Mouse (Mus musculus) embryonic facial prominence, embryonic 15.5 days (tissue): ENCODE measurements around the gene Ccnd1. TPM values are rescaled to one million over a fixed set of nuclear protein-coding genes. Genes with fewer than 3 reads are reported as not detected.

Experiments
- ATAC-seq: fragments of 200-750 bp; cut with Nextera tagmentation; 2 replicates; pipeline ENCODE4 v1.8.0; 2017; ENCODE audit warnings: low read depth, moderate TSS enrichment; ENCODE audit not compliant: insufficient number of reproducible peaks, low FRiP score, low TSS enrichment
- H3K27ac ChIP-seq: fragments of 300-500 bp; sonication (generic); replicated peaks from 2 replicates; pipeline ENCODE4 v1.5.1; 2015; ENCODE audit warnings: mild to moderate bottlenecking, inconsistent platforms
- H3K27me3 ChIP-seq: fragments of 300-500 bp; sonication (generic); 2 replicates; pipeline ENCODE4 v1.6.1; 2015; ENCODE audit warnings: inconsistent platforms
- H3K36me3 ChIP-seq: fragments of 300-500 bp; sonication (generic); 2 replicates; pipeline ENCODE4 v1.6.1; 2015; ENCODE audit warnings: mild to moderate bottlenecking, inconsistent platforms
- H3K4me1 ChIP-seq: fragments of 300-500 bp; sonication (generic); 2 replicates; pipeline ENCODE4 v1.6.1; 2015; ENCODE audit warnings: inconsistent platforms
- H3K4me2 ChIP-seq: fragments of 300-500 bp; sonication (generic); replicated peaks from 2 replicates; pipeline ENCODE4 v1.6.1; 2015; ENCODE audit warnings: mild to moderate bottlenecking, inconsistent platforms
- H3K4me3 ChIP-seq: fragments of 300-500 bp; sonication (generic); replicated peaks from 2 replicates; pipeline ENCODE4 v1.5.1; 2015; ENCODE audit warnings: mild to moderate bottlenecking, inconsistent platforms
- H3K9ac ChIP-seq: fragments of 300-500 bp; sonication (generic); 2 replicates; pipeline ENCODE4 v1.6.1; 2015; ENCODE audit warnings: inconsistent platforms
- H3K9me3 ChIP-seq: fragments of 300-500 bp; sonication (generic); replicated peaks from 2 replicates; pipeline ENCODE4 v1.6.1; 2016; ENCODE audit warnings: inconsistent platforms
- WGBS: fragments of 180-500 bp; shearing (Covaris S2); methylation state at CpG from one replicate; pipeline ENCODE4 v1.1.7; 2015; 5-methylcytosine and 5-hydroxymethylcytosine counted together
- polyA plus RNA-seq: library from polyadenylated mRNA; unstranded; fragments of >200 nt; fragmentation: Nextera tagmentation; extraction: Ambion mirVana; gene quantifications from 2 replicates; pipeline ENCODE4 v1.2.1, GENCODE M21; 2015

Ccnd1 gene
- polyA plus RNA-seq, 1 experiment from 2014 or later, result 134 TPM

GRCm38 (mm10) chr7:144928009-144928888 is 11.5 kb downstream of the Ccnd1 start:
- no peak overlapping the region for H3K4me3 ChIP-seq
- no peak overlapping the region for H3K27ac ChIP-seq
- no peak overlapping the region for H3K9ac ChIP-seq
- no peaks in the 10 kb centered on the region for H3K27me3 ChIP-seq
- H3K4me1 ChIP-seq, result no peaks in the 10 kb centered on the region
- H3K4me2 ChIP-seq, result no peak overlapping the region
- WGBS, result 62% methylated on average over 4 of the region's 4 CpGs
- peaks cover 32% of the 10 kb centered on the region for H3K36me3 ChIP-seq
- ATAC-seq, result no peak
- H3K9me3 ChIP-seq, result no peaks in the 10 kb centered on the region

GRCm38 (mm10) chr7:144927591-144927990 is 12.1 kb downstream of the Ccnd1 start:
- ATAC-seq, result no peak
- Histone ChIP-seq H3K4me1 (no peaks in the 10 kb centered on the region), H3K36me3 (peaks cover 26% of the 10 kb centered on the region), H3K27me3 (no peaks in the 10 kb centered on the region), H3K27ac (no peak overlapping the region), H3K9ac (no peak overlapping the region), H3K4me2 (no peak overlapping the region), H3K4me3 (no peak overlapping the region), H3K9me3 (no peaks in the 10 kb centered on the region)
- 83% methylated on average over 2 of the region's 2 CpGs for WGBS

- Histone ChIP-seq H3K27me3 (no peaks in the 10 kb centered on the region), H3K27ac (no peak overlapping the region), H3K4me3 (no peak overlapping the region), H3K9ac (no peak overlapping the region), H3K4me2 (no peak overlapping the region), H3K9me3 (no peaks in the 10 kb centered on the region), H3K4me1 (peaks cover 12% of the 10 kb centered on the region), H3K36me3 (peaks cover 41% of the 10 kb centered on the region)
- ATAC-seq, result no peak
- WGBS, result 73% methylated on average over 1 of the region's 1 CpGs
Measured at GRCm38 (mm10) chr7:144918823-144919222, 20.9 kb downstream of the Ccnd1 start.

GRCm38 (mm10) chr7:144914948-144915750 is 24.6 kb downstream of the Ccnd1 start, which contains the start of gene LTO1:
Gene LTO1 (plus strand): TSS chr7:144915100.
- Histone ChIP-seq H3K4me2 (peak within 1 kb of the TSS; percentile 94), H3K27me3 (no peaks in the 10 kb centered on the region), H3K4me3 (peak within 1 kb of the TSS; percentile 68), H3K27ac (peak within 1 kb of the TSS; percentile 74), H3K4me1 (peaks cover 12% of the 10 kb centered on the region), H3K9me3 (no peaks in the 10 kb centered on the region), H3K36me3 (peaks cover 29% of the 10 kb centered on the region), H3K9ac (peak within 1 kb of the TSS; percentile 74)
- ATAC-seq, result peak; percentile 91
- WGBS, result under 1% methylated on average over 55 of the region's 55 CpGs

GRCm38 (mm10) chr7:144914296-144914947 is 25.3 kb downstream of the Ccnd1 start:
- Histone ChIP-seq H3K27ac (peak overlapping the region; percentile 74), H3K9ac (peak overlapping the region; percentile 4; the same call in 1 of the 2 replicates), H3K36me3 (peaks cover 21% of the 10 kb centered on the region), H3K27me3 (no peaks in the 10 kb centered on the region; the same call in 1 of the 2 replicates), H3K4me1 (peaks cover 12% of the 10 kb centered on the region), H3K9me3 (no peaks in the 10 kb centered on the region), H3K4me2 (peak overlapping the region; percentile 94), H3K4me3 (peak overlapping the region; percentile 68)
- ATAC-seq, result peak; percentile 86
- 9% methylated on average over 17 of the region's 17 CpGs for WGBS

- no peak for ATAC-seq
- H3K9ac ChIP-seq, result no peak overlapping the region
- 83% methylated on average over 4 of the region's 4 CpGs for WGBS
Measured at GRCm38 (mm10) chr7:144912897-144913296, 26.8 kb downstream of the Ccnd1 start.

GRCm38 (mm10) chr7:144911121-144911520 is 28.6 kb downstream of the Ccnd1 start:
- Histone ChIP-seq H3K4me2 (no peak overlapping the region), H3K27ac (no peak overlapping the region), H3K9me3 (no peaks in the 10 kb centered on the region), H3K9ac (no peak overlapping the region), H3K27me3 (peaks cover 13% of the 10 kb centered on the region), H3K4me3 (no peak overlapping the region), H3K4me1 (peaks cover 8% of the 10 kb centered on the region), H3K36me3 (no peaks in the 10 kb centered on the region)
- 74% methylated on average over 1 of the region's 1 CpGs for WGBS
- ATAC-seq, result no peak

More at GRCm38 (mm10) chr7:144912897-144913296, 26.8 kb downstream of the Ccnd1 start:
- Histone ChIP-seq H3K27me3 (peaks cover 7% of the 10 kb centered on the region), H3K4me2 (no peak overlapping the region), H3K9me3 (no peaks in the 10 kb centered on the region), H3K4me3 (no peak overlapping the region), H3K36me3 (0 out of 2 replicates have a peak, but pooled peaks cover 8% of the 10 kb centered on the region), H3K4me1 (peaks cover 12% of the 10 kb centered on the region), H3K27ac (no peak overlapping the region)

GRCm38 (mm10) chr7:144908705-144909104 is 31.0 kb downstream of the Ccnd1 start:
- ATAC-seq, result no peak
- H3K4me2 ChIP-seq, result no peak overlapping the region
- H3K9me3 ChIP-seq, result no peaks in the 10 kb centered on the region
- H3K9ac ChIP-seq, result no peak overlapping the region
- H3K27me3 ChIP-seq, result peaks cover 13% of the 10 kb centered on the region
- 24% methylated on average over 7 of the region's 7 CpGs for WGBS
- H3K4me3 ChIP-seq, result no peak overlapping the region
- no peaks in the 10 kb centered on the region for H3K4me1 ChIP-seq
- H3K36me3 ChIP-seq, result no peaks in the 10 kb centered on the region
- no peak overlapping the region for H3K27ac ChIP-seq

- no peaks in the 10 kb centered on the region for H3K9me3 ChIP-seq
Measured at GRCm38 (mm10) chr7:144907793-144908192, 31.9 kb downstream of the Ccnd1 start.

GRCm38 (mm10) chr7:144906708-144907397 is 32.9 kb downstream of the Ccnd1 start:
- Histone ChIP-seq H3K36me3 (no peaks in the 10 kb centered on the region), H3K9ac (no peak overlapping the region), H3K27me3 (peaks cover 13% of the 10 kb centered on the region), H3K27ac (no peak overlapping the region), H3K4me2 (peak overlapping the region; percentile 38; the same call in 1 of the 2 replicates), H3K4me1 (no peaks in the 10 kb centered on the region), H3K9me3 (no peaks in the 10 kb centered on the region), H3K4me3 (no peak overlapping the region)
- 10% methylated on average over 28 of the region's 28 CpGs for WGBS
- ATAC-seq, result 0 out of 2 replicates have a peak, but pooled peaks have one; percentile 43

More at GRCm38 (mm10) chr7:144907793-144908192, 31.9 kb downstream of the Ccnd1 start:
- H3K4me3 ChIP-seq, result no peak overlapping the region
- no peak overlapping the region for H3K4me2 ChIP-seq
- H3K4me1 ChIP-seq, result no peaks in the 10 kb centered on the region
- ATAC-seq, result no peak
- peaks cover 13% of the 10 kb centered on the region for H3K27me3 ChIP-seq
- 13% methylated on average over 8 of the region's 8 CpGs for WGBS
- no peaks in the 10 kb centered on the region for H3K36me3 ChIP-seq
- H3K9ac ChIP-seq, result no peak overlapping the region
- H3K27ac ChIP-seq, result no peak overlapping the region
